Mouse (Mus musculus) heart, adult 2 months (tissue): ENCODE results near the gene Slc7a11. TPM values are rescaled to one million over a fixed set of nuclear protein-coding genes. Genes with fewer than 3 reads are reported as not detected.

Experiments used
- DNase-seq, 2 experiments: peaks; one replicate each; pipeline ENCODE4 v3.0.0; 2021
- H3K27ac ChIP-seq: fragments of 200-600 bp; 2 replicates; pipeline ENCODE4 v1.8.1; 2022
- H3K27me3 ChIP-seq: fragments of 200-500 bp; 2 replicates; pipeline ENCODE4 v1.6.1; 2012; ENCODE audit warnings: mild to moderate bottlenecking, low read length, inconsistent platforms, mixed read lengths; ENCODE audit not compliant: control insufficient read depth, insufficient read depth
- H3K36me3 ChIP-seq: fragments of 200-500 bp; 2 replicates; pipeline ENCODE4 v1.6.1; 2012; ENCODE audit warnings: low read length, inconsistent platforms; ENCODE audit not compliant: control insufficient read depth, insufficient read depth
- H3K4me1 ChIP-seq: fragments of 200-500 bp; 2 replicates; pipeline ENCODE4 v1.6.1; 2011; ENCODE audit warnings: low read length; ENCODE audit not compliant: control insufficient read depth, insufficient read depth
- H3K4me3 ChIP-seq: fragments of 200-600 bp; 2 replicates; pipeline ENCODE4 v1.8.1; 2022
- H3K79me2 ChIP-seq: fragments of 200-500 bp; replicated peaks from 2 replicates; pipeline ENCODE4 v1.6.1; 2012; ENCODE audit warnings: mild to moderate bottlenecking, inconsistent platforms, low read length, moderate library complexity, mixed read lengths; ENCODE audit not compliant: control insufficient read depth, insufficient read depth
- H3K9ac ChIP-seq: fragments of 200-500 bp; 2 replicates; pipeline ENCODE4 v1.6.1; 2012; ENCODE audit warnings: low read depth, mild to moderate bottlenecking, control low read depth, inconsistent platforms, low read length, mixed read lengths
- CTCF ChIP-seq: fragments of 200-600 bp; IDR thresholded peaks from 2 replicates; pipeline ENCODE4 v1.8.1; 2022; ENCODE audit warnings: antibody characterized with exemption, mild to moderate bottlenecking, moderate library complexity
- EP300 ChIP-seq: fragments of 200-500 bp; IDR thresholded peaks from 2 replicates; pipeline ENCODE4 v1.6.1; 2011; ENCODE audit warnings: low read depth, low read length, control low read depth; ENCODE audit not compliant: insufficient read depth
- POLR2A ChIP-seq: fragments of 200-500 bp; IDR thresholded peaks from 2 replicates; pipeline ENCODE4 v1.6.1; 2011; ENCODE audit warnings: mild to moderate bottlenecking, low read depth, low read length, control low read depth; ENCODE audit not compliant: insufficient read depth
- WGBS: fragments of 180-500 bp; shearing (Covaris S2); methylation state at CpG from one replicate; pipeline ENCODE4 v1.1.7; 2018; 5-methylcytosine and 5-hydroxymethylcytosine counted together
- intact Hi-C: fragments of 180-260 bp; cut with DNase I; formaldehyde crosslinking; loops from one replicate; pipeline ENCODE4 v1.15.1; 2025
- long read RNA-seq: library from polyadenylated mRNA; stranded (forward); transcript quantifications from one replicate; pipeline ENCODE4 v2.0.0, GENCODE M21; 2021
- polyA plus RNA-seq: library from polyadenylated mRNA; depleted of rRNA; stranded (reverse); fragments of >200 nt; gene quantifications from 2 replicates; pipeline ENCODE4 v1.2.3, GENCODE M21; 2012; rRNA removed
- total RNA-seq, 2 experiments: library from RNA; stranded (reverse); gene quantifications; 2 replicates each; pipeline ENCODE4 v1.2.3; 2021

The Slc7a11 gene
- total RNA-seq (under 1 TPM in 1 of 2 experiments, not detected in 1; 0.20 TPM), polyA plus RNA-seq (0.02 and 0.03 TPM in 2 replicates)
- long read RNA-seq, result 0 reads

- peak; percentile 13 to 20 for DNase-seq
- Histone ChIP-seq H3K27ac (no peak within 1 kb of the TSS), H3K9ac (no peak within 1 kb of the TSS), H3K4me3 (peak within 1 kb of the TSS; percentile 31), H3K79me2 (no peaks in the 10 kb centered on the region), H3K4me1 (no peaks in the 10 kb centered on the region), H3K36me3 (no peaks in the 10 kb centered on the region), H3K27me3 (no peaks in the 10 kb centered on the region)
- intact Hi-C loops, result no loop called here
- 4% methylated on average over 11 of the region's 11 CpGs for WGBS
- TF ChIP-seq POLR2A, result no peak
- TF ChIP-seq CTCF, result no peak
- TF ChIP-seq EP300, result no peak
Observed at GRCm38 (mm10) chr3:50443421-50443916, at the start of gene Slc7a11. Slc7a11 (minus strand) TSS chr3:50443614.

DNA sequence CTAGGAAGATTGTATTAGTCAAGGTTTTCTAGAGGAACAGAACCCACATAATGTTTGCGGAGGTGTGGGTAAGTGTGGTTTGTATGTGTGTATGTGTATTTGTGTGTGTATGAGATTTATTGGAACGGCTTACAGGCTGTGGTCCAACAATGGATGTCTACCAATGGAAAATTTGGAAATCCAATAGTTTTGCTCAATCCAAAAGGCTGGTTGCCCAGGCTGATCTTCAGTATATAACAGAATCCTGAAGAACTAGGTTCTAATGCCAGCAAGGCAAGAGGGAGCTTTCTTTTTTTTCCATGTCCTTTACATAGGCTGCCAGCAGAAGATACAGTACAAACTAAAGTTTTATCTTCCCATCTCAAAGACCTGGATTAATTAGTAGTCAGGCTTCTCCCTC, 48.3 kb upstream of the Slc7a11 start:
- Histone ChIP-seq H3K27me3 (no peaks in the 10 kb centered on the region), H3K27ac (no peak overlapping the region), H3K9ac (no peak overlapping the region), H3K79me2 (no peaks in the 10 kb centered on the region), H3K4me3 (no peak overlapping the region), H3K4me1 (no peaks in the 10 kb centered on the region), H3K36me3 (no peaks in the 10 kb centered on the region)
- TF ChIP-seq EP300 (no peak), POLR2A (no peak), CTCF (no peak)
- DNase-seq, result no peak
- intact Hi-C loops, result no loop called here
- 96% methylated on average over 2 of the region's 2 CpGs for WGBS

DNA sequence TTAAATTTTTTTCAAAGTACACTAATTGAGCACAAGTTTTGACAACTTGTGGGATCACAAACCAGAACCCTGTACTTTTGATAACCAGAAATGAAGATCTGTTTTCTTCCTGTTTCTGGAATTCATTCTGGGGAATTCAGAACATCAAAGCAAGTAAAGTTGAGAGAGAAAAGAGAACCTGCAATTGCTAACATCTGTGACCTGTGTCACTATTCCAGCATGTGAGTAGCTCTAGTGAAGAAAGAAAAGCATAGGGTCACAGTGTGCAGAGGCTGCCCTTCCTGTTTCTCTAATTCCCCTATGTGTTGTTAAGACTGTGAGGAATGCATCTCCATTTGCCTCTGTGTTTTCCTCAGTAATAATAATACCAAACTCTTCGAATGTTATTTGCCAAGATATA, 40.7 kb upstream of the Slc7a11 start:
- H3K27me3 ChIP-seq, result no peaks in the 10 kb centered on the region
- no peak overlapping the region for H3K27ac ChIP-seq
- H3K4me1 ChIP-seq, result no peaks in the 10 kb centered on the region
- intact Hi-C loops, result no loop called here
- DNase-seq, result no peak
- no peaks in the 10 kb centered on the region for H3K36me3 ChIP-seq
- no peak overlapping the region for H3K4me3 ChIP-seq
- H3K79me2 ChIP-seq, result no peaks in the 10 kb centered on the region
- no peak overlapping the region for H3K9ac ChIP-seq
- no peak for TF ChIP-seq POLR2A
- no peak for TF ChIP-seq EP300
- TF ChIP-seq CTCF, result no peak
- 65% methylated on average over 1 of the region's 1 CpGs for WGBS

GRCm38 (mm10) chr3:50462223-50462622, 18.8 kb upstream of the Slc7a11 start:
- Histone ChIP-seq H3K4me1 (no peaks in the 10 kb centered on the region), H3K27ac (no peak overlapping the region), H3K79me2 (no peaks in the 10 kb centered on the region), H3K27me3 (0 out of 2 replicates have a peak, but pooled peaks cover 1% of the 10 kb centered on the region), H3K9ac (no peak overlapping the region), H3K4me3 (no peak overlapping the region), H3K36me3 (no peaks in the 10 kb centered on the region)
- 72% methylated on average over 2 of the region's 2 CpGs for WGBS
- no peak for DNase-seq
- TF ChIP-seq CTCF, result no peak
- no peak for TF ChIP-seq POLR2A
- TF ChIP-seq EP300, result no peak
- intact Hi-C loops, result no loop called here

DNA sequence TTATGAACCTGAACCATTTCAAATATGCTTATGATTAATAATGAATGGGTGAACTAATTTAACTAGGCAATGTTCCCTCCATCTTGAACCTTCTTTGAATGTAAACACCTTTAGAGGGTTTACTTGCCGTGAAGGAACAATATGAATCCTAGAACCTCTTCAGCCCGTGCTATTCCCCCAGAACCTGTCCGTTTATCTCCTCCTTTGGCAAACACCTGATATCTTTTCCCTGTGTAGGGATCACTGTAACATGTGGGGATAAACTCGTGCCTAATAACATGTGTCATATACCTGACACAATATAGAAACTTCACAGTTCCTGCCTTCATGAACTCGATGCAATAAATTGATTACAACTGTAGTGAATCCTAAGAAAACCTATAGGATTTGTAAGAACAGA, 13.7 kb upstream of the Slc7a11 start:
- intact Hi-C loops, result no loop called here
- Histone ChIP-seq H3K27me3 (0 out of 2 replicates have a peak, but pooled peaks cover 1% of the 10 kb centered on the region), H3K9ac (no peak overlapping the region), H3K79me2 (no peaks in the 10 kb centered on the region), H3K4me1 (no peaks in the 10 kb centered on the region), H3K4me3 (no peak overlapping the region), H3K27ac (no peak overlapping the region), H3K36me3 (no peaks in the 10 kb centered on the region)
- WGBS, result 74% methylated on average over 5 of the region's 5 CpGs
- DNase-seq, result no peak
- TF ChIP-seq EP300 (no peak), CTCF (no peak)

GRCm38 (mm10) chr3:50456564-50456963, 13.2 kb upstream of the Slc7a11 start:
- Histone ChIP-seq H3K36me3 (no peaks in the 10 kb centered on the region), H3K4me3 (no peak overlapping the region), H3K9ac (no peak overlapping the region), H3K4me1 (no peaks in the 10 kb centered on the region), H3K27me3 (0 out of 2 replicates have a peak, but pooled peaks cover 1% of the 10 kb centered on the region), H3K79me2 (no peaks in the 10 kb centered on the region), H3K27ac (no peak overlapping the region)
- DNase-seq, result no peak
- 39% methylated on average over 4 of the region's 4 CpGs for WGBS
- TF ChIP-seq CTCF (no peak), POLR2A (no peak), EP300 (no peak)
- intact Hi-C loops, result no loop called here
